Comparison of ENCODE assay signal across 14 mouse cellular contexts in the genomic region with DNA sequence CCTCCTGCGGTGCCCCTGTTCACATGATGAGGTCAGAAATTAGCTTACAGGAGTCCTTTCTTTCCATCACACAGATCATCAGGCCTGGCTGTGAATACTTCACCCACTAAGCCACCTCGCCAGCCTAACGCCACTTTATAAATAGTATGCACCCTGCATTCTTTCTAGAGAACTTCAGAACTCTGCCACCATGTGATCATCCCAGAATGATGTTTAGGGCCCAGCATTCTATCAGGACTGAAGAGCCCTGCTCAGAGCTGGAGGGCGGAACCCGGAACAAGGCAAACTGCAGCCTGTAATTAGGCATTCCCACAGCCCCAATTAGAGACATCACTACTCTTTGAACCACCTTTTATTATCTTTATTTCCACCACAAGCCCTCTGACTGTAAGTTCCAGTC.
A peak's percentile ranks its signal among the peaks of the same experiment; 100 is the strongest.
DNase-seq lines count a peak whose midpoint lies in the region; ATAC-seq lines count a peak whose summit lies in the region.
"Had no signal": no experiment of that assay in that cellular context is flagged by ENCODE, and none has a peak within 500 bp of the region (broad histone marks: within the 10 kb centered on the region; RNA-seq: fewer than 3 reads in every experiment).

No protein-coding gene starts in this region.

- no peaks in the 10 kb centered on the region for H3K27me3 ChIP-seq in heart, embryonic 10.5 days (ENCODE audit: insufficient read depth, poor library complexity, severe bottlenecking)
- no peaks in the 10 kb centered on the region for H3K27me3 ChIP-seq in heart, embryonic 14.5 days (ENCODE audit: control insufficient read depth, insufficient read depth, low read length)
- no peaks in the 10 kb centered on the region for H3K27me3 ChIP-seq in lung, embryonic 16.5 days (ENCODE audit: control insufficient read depth, insufficient read depth, low read depth, low read length)
- H3K27me3 ChIP-seq: forebrain, embryonic 15.5 days; hindbrain, embryonic 15.5 days had no signal

- H3K4me2 ChIP-seq in heart, embryonic 14.5 days (ENCODE audit: low read length), result no peak overlapping the region
- no peak overlapping the region for H3K4me2 ChIP-seq in lung, embryonic 16.5 days (ENCODE audit: low read depth, low read length)
- H3K4me2 ChIP-seq: forebrain, embryonic 15.5 days; hindbrain, embryonic 15.5 days had no signal

- intact Hi-C loops in heart, postnatal 36 days (cut with DNase I), result no loop called here

- H3K36me3 ChIP-seq in heart, embryonic 10.5 days, result no peaks in the 10 kb centered on the region
- no peaks in the 10 kb centered on the region for H3K36me3 ChIP-seq in heart, embryonic 14.5 days (ENCODE audit: control insufficient read depth, insufficient read depth, low read length)
- no peaks in the 10 kb centered on the region for H3K36me3 ChIP-seq in lung, embryonic 16.5 days (ENCODE audit: control insufficient read depth, insufficient read depth, low read length)
- H3K36me3 ChIP-seq: forebrain, embryonic 15.5 days; hindbrain, embryonic 15.5 days had no signal

- H3K27ac ChIP-seq in heart, embryonic 10.5 days, result peak overlapping the region; percentile 60; the same call in 1 of the 2 replicates
- H3K27ac ChIP-seq in heart, embryonic 14.5 days (replicated peaks in 1 of 2; ENCODE audit: control insufficient read depth in 1 of 2, insufficient read depth in 1 of 2, low read depth in 2 of 2, low read length in 2 of 2), result peak overlapping the region; percentile 71 to 82
- H3K27ac ChIP-seq in lung, embryonic 16.5 days (ENCODE audit: low read length), result no peak overlapping the region
- H3K27ac ChIP-seq: forebrain, embryonic 15.5 days; hindbrain, embryonic 15.5 days had no signal

- ATAC-seq in heart, embryonic 14.5 days (ENCODE audit: insufficient number of reproducible peaks, insufficient read depth, low FRiP score, low read depth), result peak; percentile 55
- peak; percentile 15; the same call in 1 of the 2 replicates for ATAC-seq in lung, embryonic 16.5 days (ENCODE audit: low read depth)
- ATAC-seq: forebrain, embryonic 15.5 days; intestine, embryonic 16.5 days had no signal

- 66% methylated on average over 5 of the region's 5 CpGs for WGBS in heart, embryonic 10.5 days
- 36% methylated on average over 5 of the region's 5 CpGs for WGBS in heart, embryonic 14.5 days
- 69% methylated on average over 5 of the region's 5 CpGs for WGBS in lung, embryonic 16.5 days

- no peaks in the 10 kb centered on the region for H3K9me3 ChIP-seq in heart, embryonic 10.5 days
- no peaks in the 10 kb centered on the region for H3K9me3 ChIP-seq in heart, embryonic 14.5 days (ENCODE audit: control insufficient read depth, low read length)
- no peaks in the 10 kb centered on the region for H3K9me3 ChIP-seq in lung, embryonic 16.5 days (ENCODE audit: control insufficient read depth, low read length)
- H3K9me3 ChIP-seq: forebrain, embryonic 15.5 days; hindbrain, embryonic 15.5 days had no signal

- H3K4me1 ChIP-seq in heart, embryonic 10.5 days, result peaks cover 10% of the 10 kb centered on the region
- H3K4me1 ChIP-seq in heart, embryonic 14.5 days (ENCODE audit: control insufficient read depth in 2 of 2, insufficient read depth in 2 of 2, low read length in 2 of 2), result peaks cover 5 to 11% of the 10 kb centered on the region in 2 experiments
- H3K4me1 ChIP-seq in lung, embryonic 16.5 days (replicated peaks; ENCODE audit: control insufficient read depth, insufficient read depth, low read length), result no peaks in the 10 kb centered on the region
- H3K4me1 ChIP-seq: hindbrain, embryonic 15.5 days had no signal

- no peak overlapping the region for H3K9ac ChIP-seq in heart, embryonic 14.5 days (ENCODE audit: low read length)
- no peak overlapping the region for H3K9ac ChIP-seq in lung, embryonic 16.5 days (ENCODE audit: low read length)
- H3K9ac ChIP-seq: forebrain, embryonic 15.5 days; hindbrain, embryonic 15.5 days had no signal

- no peak overlapping the region for H3K4me3 ChIP-seq in heart, embryonic 10.5 days
- no peak overlapping the region for H3K4me3 ChIP-seq in heart, embryonic 14.5 days (ENCODE audit: control insufficient read depth in 1 of 2, insufficient read depth in 1 of 2, low read depth in 1 of 2, low read length in 2 of 2)
- H3K4me3 ChIP-seq in lung, embryonic 16.5 days (ENCODE audit: low read length), result no peak overlapping the region
- H3K4me3 ChIP-seq: forebrain, embryonic 15.5 days; hindbrain, embryonic 15.5 days had no signal

- no peak for DNase-seq in heart, embryonic 10.5 days (ENCODE audit: low spot score)
- DNase-seq in heart, postnatal 36 days, result no peak
- DNase-seq in heart, adult 8-10 months (ENCODE audit: low spot score), result no peak
- DNase-seq in lung, postnatal 25 days (ENCODE audit: low spot score), result no peak
- no peak for DNase-seq in adrenal gland, postnatal 14 days
- DNase-seq: adrenal gland, postnatal 10 days; cerebellum, adult 2 months; gastrocnemius, postnatal 36 days; kidney, adult 2 months had no signal
